Mouse (Mus musculus) neural tube, embryonic 10.5 days (tissue): Measurements from ENCODE around the gene Qrich1.
"Not testable (repeated sequence)": the region's sequence is repeated elsewhere in the genome, so short reads cannot be mapped to it uniquely, and the experiment has no call there.

Experiments
- DNase-seq: peaks from one replicate; pipeline ENCODE4 v3.0.0-alpha.2; 2017; ENCODE audit warnings: low spot score; ENCODE audit errors: extremely low spot score

Qrich1 gene

GRCm38 (mm10) chr9:108579344-108579690, 62.7 kb downstream of the Qrich1 start:
- no peak for DNase-seq

GRCm38 (mm10) chr9:108587571-108588180, 71.1 kb downstream of the Qrich1 start:
- peak; percentile 90 for DNase-seq

GRCm38 (mm10) chr9:108589229-108589628, 72.6 kb downstream of the Qrich1 start:
- no peak for DNase-seq

- DNase-seq: no peak
Observed at GRCm38 (mm10) chr9:108591462-108591861, 74.9 kb downstream of the Qrich1 start.

- no peak for DNase-seq
Observed at GRCm38 (mm10) chr9:108594354-108594753, 77.7 kb downstream of the Qrich1 start.

- DNase-seq: peak; percentile 67
Observed at GRCm38 (mm10) chr9:108596998-108597764, 80.6 kb downstream of the Qrich1 start, which contains the start of gene P4htm. Gene P4htm (minus strand): TSS chr9:108597667.

- DNase-seq: no peak
Observed at GRCm38 (mm10) chr9:108599021-108599566, 82.5 kb downstream of the Qrich1 start.

- DNase-seq: no peak
Observed at GRCm38 (mm10) chr9:108600011-108600410, 83.4 kb downstream of the Qrich1 start.

GRCm38 (mm10) chr9:108601986-108602385, 85.4 kb downstream of the Qrich1 start:
- DNase-seq: no peak

GRCm38 (mm10) chr9:108607929-108608328, 91.3 kb downstream of the Qrich1 start:
- DNase-seq: not testable (repeated sequence)

- DNase-seq: no peak
Observed at GRCm38 (mm10) chr9:108608889-108609288, 92.3 kb downstream of the Qrich1 start.
